Mouse (Mus musculus) midbrain, postnatal 0 days (tissue): Measurements from ENCODE around the gene Pdia5. TPM values are rescaled to one million over a fixed set of nuclear protein-coding genes. Genes with fewer than 3 reads are reported as not detected.

Experiments
- ATAC-seq: fragments of 200-750 bp; cut with Nextera tagmentation; 2 replicates; pipeline ENCODE4 v1.8.0; 2017; ENCODE audit warnings: moderate number of reproducible peaks, mild to moderate bottlenecking, moderate TSS enrichment, moderate library complexity; ENCODE audit not compliant: low FRiP score
- DNase-seq: peaks from one replicate; pipeline ENCODE4 v3.0.0-alpha.2; 2015; ENCODE audit warnings: low spot score
- H3K27ac ChIP-seq: fragments of 300-500 bp; sonication (generic); 2 replicates; pipeline ENCODE4 v1.5.1; 2014; ENCODE audit warnings: low read depth, mild to moderate bottlenecking, low read length, mixed read lengths
- H3K27me3 ChIP-seq: fragments of 300-500 bp; sonication (generic); 2 replicates; pipeline ENCODE4 v1.6.1; 2014; ENCODE audit warnings: low read length, control low read depth, mixed read lengths; ENCODE audit not compliant: insufficient read depth
- H3K36me3 ChIP-seq: fragments of 300-500 bp; sonication (generic); 2 replicates; pipeline ENCODE4 v1.6.1; 2014; ENCODE audit warnings: low read length, control low read depth, mixed read lengths; ENCODE audit not compliant: insufficient read depth
- H3K4me1 ChIP-seq: fragments of 300-500 bp; sonication (generic); 2 replicates; pipeline ENCODE4 v1.6.1; 2014; ENCODE audit warnings: mild to moderate bottlenecking, control low read depth, antibody characterized with exemption, low read length, mixed read lengths; ENCODE audit not compliant: insufficient read depth
- H3K4me2 ChIP-seq: fragments of 300-500 bp; sonication (generic); 2 replicates; pipeline ENCODE4 v1.6.1; 2014; ENCODE audit warnings: low read depth, mild to moderate bottlenecking, low read length, mixed read lengths; ENCODE audit not compliant: poor library complexity, severe bottlenecking
- H3K4me3 ChIP-seq: fragments of 300-500 bp; sonication (generic); 2 replicates; pipeline ENCODE4 v1.5.1; 2014; ENCODE audit warnings: low read depth, mild to moderate bottlenecking, low read length, moderate library complexity
- H3K9ac ChIP-seq: fragments of 300-500 bp; sonication (generic); replicated peaks from 2 replicates; pipeline ENCODE4 v1.6.1; 2014; ENCODE audit warnings: mild to moderate bottlenecking, low read length, moderate library complexity, mixed read lengths; ENCODE audit not compliant: poor library complexity, severe bottlenecking
- H3K9me3 ChIP-seq: fragments of 300-500 bp; sonication (generic); 2 replicates; pipeline ENCODE4 v1.6.1; 2016; ENCODE audit warnings: low read length, control low read depth
- CTCF ChIP-seq: IDR thresholded peaks from 2 replicates; pipeline ENCODE4 v1.5.1; 2016; ENCODE audit warnings: antibody characterized with exemption, mild to moderate bottlenecking
- WGBS: fragments of 180-500 bp; shearing (Covaris S2); extraction: QIAGEN DNeasy Blood & Tissue Kit; methylation state at CpG from one replicate; pipeline ENCODE4 v1.1.7; 2014; 5-methylcytosine and 5-hydroxymethylcytosine counted together
- polyA plus RNA-seq: library from polyadenylated mRNA; unstranded; fragments of >200 nt; fragmentation: Nextera tagmentation; extraction: Ambion mirVana; gene quantifications from 2 replicates; pipeline ENCODE4 v1.2.1, GENCODE M21; 2015
- total RNA-seq: library from RNA; depleted of rRNA; stranded (reverse); fragments of >200 nt; gene quantifications from 2 replicates; pipeline ENCODE4 v1.2.3, GENCODE M21; 2014; rRNA removed

Pdia5 gene
- total RNA-seq (2.6 and 4.3 TPM in 2 replicates), polyA plus RNA-seq (7.7 and 8.0 TPM in 2 replicates)

- ATAC-seq (peak; percentile 91), DNase-seq (peak; percentile 91)
- TF ChIP-seq CTCF = no peak
- Histone ChIP-seq H3K9ac (peak within 1 kb of the TSS; percentile 67), H3K4me3 (peak within 1 kb of the TSS; percentile 76), H3K4me1 (peaks cover 2% of the 10 kb centered on the region; the same call in 1 of the 2 replicates), H3K27me3 (no peaks in the 10 kb centered on the region), H3K36me3 (no peaks in the 10 kb centered on the region), H3K27ac (no peak within 1 kb of the TSS; the same call in 1 of the 2 replicates), H3K9me3 (no peaks in the 10 kb centered on the region), H3K4me2 (peak within 1 kb of the TSS; percentile 93)
- WGBS = 0% methylated on average over 60 of the region's 66 CpGs
These were observed at the start of gene Pdia5 for GRCm38 (mm10) chr16:35490231-35491070. Gene Pdia5, minus strand, starts transcription at chr16:35490873.

GRCm38 (mm10) chr16:35539041-35539440 is 48.4 kb upstream of the Pdia5 start:
- DNase-seq (no peak), ATAC-seq (no peak)
- no peak for TF ChIP-seq CTCF
- no peak overlapping the region for H3K4me3 ChIP-seq
- no peak overlapping the region for H3K4me2 ChIP-seq
- H3K27me3 ChIP-seq = peaks cover 12% of the 10 kb centered on the region
- no peaks in the 10 kb centered on the region for H3K4me1 ChIP-seq
- H3K9ac ChIP-seq = no peak overlapping the region
- H3K27ac ChIP-seq = no peak overlapping the region
- H3K36me3 ChIP-seq = no peaks in the 10 kb centered on the region
- H3K9me3 ChIP-seq = no peaks in the 10 kb centered on the region
- WGBS = 71% methylated on average over 10 of the region's 10 CpGs

GRCm38 (mm10) chr16:35537651-35538050 is 47.0 kb upstream of the Pdia5 start:
- DNase-seq = no peak
- no peak for ATAC-seq
- Histone ChIP-seq H3K27ac (no peak overlapping the region), H3K36me3 (no peaks in the 10 kb centered on the region), H3K9me3 (no peaks in the 10 kb centered on the region), H3K4me1 (no peaks in the 10 kb centered on the region), H3K9ac (no peak overlapping the region), H3K4me3 (no peak overlapping the region), H3K27me3 (peaks cover 10% of the 10 kb centered on the region), H3K4me2 (no peak overlapping the region)
- WGBS = 87% methylated on average over 8 of the region's 8 CpGs
- TF ChIP-seq CTCF = no peak

GRCm38 (mm10) chr16:35534630-35535029 is 44.0 kb upstream of the Pdia5 start:
- no peak for TF ChIP-seq CTCF
- Histone ChIP-seq H3K9ac (no peak overlapping the region), H3K9me3 (no peaks in the 10 kb centered on the region), H3K27me3 (peaks cover 8% of the 10 kb centered on the region; the same call in 1 of the 2 replicates), H3K27ac (no peak overlapping the region), H3K4me1 (no peaks in the 10 kb centered on the region), H3K4me2 (no peak overlapping the region), H3K36me3 (no peaks in the 10 kb centered on the region), H3K4me3 (no peak overlapping the region)
- ATAC-seq (no peak), DNase-seq (no peak)
- WGBS = 70% methylated on average over 3 of the region's 3 CpGs

DNA sequence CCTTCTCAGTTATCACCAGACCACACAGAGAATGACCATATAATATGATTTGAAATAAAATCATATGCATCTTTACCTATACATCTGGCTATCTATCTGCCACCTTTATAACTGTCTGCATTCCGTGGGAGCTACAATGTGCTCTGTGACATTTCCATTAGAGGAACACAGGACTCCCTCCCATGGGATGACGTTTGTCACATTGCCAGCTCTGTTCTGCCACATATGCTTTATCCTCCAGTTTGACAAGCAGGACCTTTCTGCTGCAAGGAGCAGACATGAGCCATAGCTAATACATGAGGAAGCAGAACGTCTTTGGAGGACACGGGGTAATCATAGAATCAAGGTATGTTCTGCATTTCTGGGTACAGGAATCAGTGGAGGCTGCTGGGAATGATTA is 33.5 kb upstream of the Pdia5 start:
- Histone ChIP-seq H3K4me2 (no peak overlapping the region), H3K4me1 (no peaks in the 10 kb centered on the region), H3K9ac (no peak overlapping the region), H3K9me3 (no peaks in the 10 kb centered on the region), H3K4me3 (no peak overlapping the region), H3K36me3 (no peaks in the 10 kb centered on the region), H3K27me3 (no peaks in the 10 kb centered on the region), H3K27ac (no peak overlapping the region)
- no peak for ATAC-seq
- 59% methylated on average over 4 of the region's 4 CpGs for WGBS
- no peak for TF ChIP-seq CTCF
- peak; percentile 37 for DNase-seq

GRCm38 (mm10) chr16:35519245-35519644 is 28.6 kb upstream of the Pdia5 start:
- DNase-seq (no peak), ATAC-seq (no peak)
- WGBS = 64% methylated on average over 7 of the region's 7 CpGs
- Histone ChIP-seq H3K36me3 (no peaks in the 10 kb centered on the region), H3K27ac (no peak overlapping the region), H3K9ac (no peak overlapping the region), H3K4me3 (no peak overlapping the region), H3K9me3 (no peaks in the 10 kb centered on the region), H3K27me3 (no peaks in the 10 kb centered on the region), H3K4me1 (no peaks in the 10 kb centered on the region), H3K4me2 (no peak overlapping the region)
- no peak for TF ChIP-seq CTCF
